Mouse (Mus musculus): Measurements from ENCODE around the gene Fcer1g.

- TF ChIP-seq EP300 (IDR thresholded peaks at IDR 0.05; ENCODE audit: insufficient read depth, low read depth, low read length): no peak
- TF ChIP-seq CTCF (IDR thresholded peaks at IDR 0.05; ENCODE audit: low read depth, low read length): no peak
These were observed 23.6 kb upstream of the Fcer1g start for GRCm38 (mm10) chr1:171257781-171258180.
